Mouse (Mus musculus): ENCODE results near the gene Pip5kl1. TPM values are rescaled to one million over a fixed set of nuclear protein-coding genes. Genes with fewer than 3 reads are reported as not detected.

The Pip5kl1 gene
- total RNA-seq (2021): 1 to 10 TPM; 7.5 to 8.3 TPM

- intact Hi-C loops (cut with DNase I): loop anchor here (2.0 kb wide), 1 partner anchor 114 kb away; no protein-coding TSS in a partner anchor
- no peak for DNase-seq (ENCODE audit: low spot score in 2 of 2)
Observed at GRCm38 (mm10) chr2:32574497-32574896, at the start of gene Pip5kl1. TSS of gene Pip5kl1 (plus strand) at chr2:32574797.

GRCm38 (mm10) chr2:32525816-32526215, 48.8 kb upstream of the Pip5kl1 start:
- intact Hi-C loops (cut with DNase I): loop anchor here (5.0 kb wide), 1 partner anchor 34 kb away; no protein-coding TSS in a partner anchor
- DNase-seq (ENCODE audit: low spot score in 2 of 2): no peak

DNA sequence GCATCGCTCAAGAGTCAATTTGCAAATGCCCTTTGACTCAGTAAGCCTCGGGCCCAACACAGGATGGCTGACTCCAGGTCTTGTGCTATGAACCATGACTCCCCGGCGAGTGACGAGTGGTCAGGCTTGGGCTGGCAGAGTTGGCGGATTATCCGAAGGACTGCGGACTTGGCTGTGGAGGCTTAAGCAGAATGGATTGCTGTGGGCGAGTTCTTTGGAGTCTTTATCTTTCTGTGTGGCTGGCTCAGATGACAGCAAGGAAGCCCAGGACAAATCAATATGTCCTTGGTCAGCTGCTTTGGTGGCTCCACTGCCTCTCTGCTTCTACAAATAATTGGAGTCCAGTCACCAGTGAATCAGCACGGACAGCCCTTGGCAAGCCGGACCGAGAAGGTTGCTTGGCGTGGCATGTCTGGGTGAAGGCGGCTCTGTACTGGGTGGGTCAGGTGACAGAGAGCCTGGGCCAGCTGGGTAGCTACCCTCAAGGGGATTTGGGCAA, 47.1 kb upstream of the Pip5kl1 start:
- DNase-seq (ENCODE audit: low spot score in 2 of 2): no peak
- intact Hi-C loops (cut with DNase I): loop anchor here (5.0 kb wide), 1 partner anchor 35 kb away; no protein-coding TSS in a partner anchor

DNA sequence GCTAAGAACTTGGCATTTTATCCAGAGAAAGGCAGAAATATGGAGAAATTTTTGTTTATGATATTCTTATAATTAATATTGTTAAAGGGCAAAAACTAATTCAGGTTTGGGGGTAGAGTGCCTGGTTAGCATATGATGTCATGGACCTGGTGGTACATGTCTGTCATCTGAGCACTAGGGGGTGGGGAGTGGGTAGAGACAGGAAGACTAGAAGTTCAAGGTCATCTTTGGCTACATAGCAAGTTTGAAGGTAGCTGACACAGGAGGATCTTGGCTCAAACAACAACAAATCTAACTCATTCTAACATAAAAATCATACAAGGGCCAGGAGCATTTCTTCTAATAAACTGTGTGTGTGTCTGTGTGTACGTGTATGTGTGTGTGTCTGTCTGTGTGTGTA, 46.3 kb upstream of the Pip5kl1 start:
- intact Hi-C loops (cut with DNase I): loop anchor here (5.0 kb wide), 1 partner anchor 36 kb away; no protein-coding TSS in a partner anchor
- DNase-seq (ENCODE audit: low spot score in 2 of 2): no peak

GRCm38 (mm10) chr2:32530479-32530878, 44.1 kb upstream of the Pip5kl1 start:
- DNase-seq (ENCODE audit: low spot score in 2 of 2): no peak
- intact Hi-C loops (cut with DNase I): no loop called here

- intact Hi-C loops (cut with DNase I): no loop called here
- no peak for DNase-seq (ENCODE audit: low spot score in 2 of 2)
Observed at GRCm38 (mm10) chr2:32533163-32533562, 41.4 kb upstream of the Pip5kl1 start.

DNA sequence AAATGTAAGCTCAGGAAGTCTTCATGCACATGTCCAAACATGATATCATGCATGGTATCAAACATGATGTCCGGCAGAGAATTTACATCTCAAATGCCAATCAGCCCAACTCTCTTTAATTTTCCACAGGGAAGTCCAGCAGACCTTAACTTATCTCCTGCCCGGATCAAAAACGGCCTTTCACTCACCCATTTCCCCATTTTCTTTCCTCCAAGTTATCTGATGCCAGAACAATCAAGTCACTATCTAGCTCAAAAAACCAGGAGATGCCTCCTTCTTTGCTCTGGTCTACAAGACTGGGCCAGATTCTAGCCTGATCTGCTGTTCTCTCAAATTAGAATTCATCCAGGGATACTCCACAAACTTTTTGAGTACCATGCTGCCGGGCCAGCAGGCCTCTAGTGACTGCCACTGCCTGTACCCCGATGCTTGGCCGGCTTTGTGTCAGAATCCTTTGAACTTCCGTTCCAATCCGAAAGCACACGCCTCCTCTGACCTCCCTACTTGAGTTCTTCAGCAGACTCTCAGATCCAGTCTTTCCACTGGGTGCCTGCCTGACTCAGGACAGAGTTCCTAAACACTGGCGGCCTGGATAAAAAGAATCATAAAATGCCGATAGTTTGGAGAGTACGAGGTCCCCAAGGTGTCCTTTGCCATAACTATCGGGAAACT, 40.4 kb upstream of the Pip5kl1 start:
- DNase-seq (ENCODE audit: low spot score in 2 of 2): peak in 1 of 2 experiments; percentile 28
- intact Hi-C loops (cut with DNase I): no loop called here

GRCm38 (mm10) chr2:32534733-32535471, 39.7 kb upstream of the Pip5kl1 start, which contains the start of gene Fam102a:
TSS of gene Fam102a (plus strand) at chr2:32535332.
- DNase-seq (ENCODE audit: low spot score in 2 of 2): peak; percentile 99
- intact Hi-C loops (cut with DNase I): loop anchor here (1.0 kb wide), 1 partner anchor 35 kb away; the partner anchor contains the start of gene Dpm2

DNA sequence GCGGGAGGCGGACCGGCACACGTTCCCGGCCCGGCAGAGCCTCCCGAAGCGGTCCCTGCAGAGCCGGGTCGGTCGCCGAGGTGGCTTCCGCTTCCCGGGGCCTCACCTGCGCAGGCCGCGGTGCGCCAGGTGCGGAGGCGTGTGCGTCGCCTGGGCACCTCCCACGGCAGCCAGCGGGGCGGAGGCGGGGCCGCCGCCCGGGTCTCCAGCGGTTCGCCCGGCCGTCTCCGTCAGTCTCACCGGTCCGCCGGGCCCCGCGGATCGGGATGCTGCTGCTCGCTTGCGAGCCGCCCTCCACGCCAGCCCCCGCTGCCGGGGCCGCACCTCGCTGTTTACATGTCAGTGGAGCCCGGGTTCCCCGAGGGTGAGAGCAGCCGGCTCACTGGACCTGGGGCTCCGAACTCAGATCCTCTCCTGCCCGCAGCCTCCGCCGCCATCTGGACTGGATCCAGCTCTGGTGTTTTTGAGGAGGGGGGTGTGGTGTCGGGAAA, 39.1 kb upstream of the Pip5kl1 start:
- peak; percentile 34 to 58 for DNase-seq (ENCODE audit: low spot score in 2 of 2)
- intact Hi-C loops (cut with DNase I): loop anchor here (1.0 kb wide), 1 partner anchor 35 kb away; the partner anchor contains the start of gene Dpm2

- DNase-seq (ENCODE audit: low spot score in 2 of 2): peak in 1 of 2 experiments; percentile 35
- intact Hi-C loops (cut with DNase I): loop anchor here (2.0 kb wide), 1 partner anchor 31 kb away; no protein-coding TSS in a partner anchor
Observed at GRCm38 (mm10) chr2:32536086-32536633, 38.4 kb upstream of the Pip5kl1 start.

DNA sequence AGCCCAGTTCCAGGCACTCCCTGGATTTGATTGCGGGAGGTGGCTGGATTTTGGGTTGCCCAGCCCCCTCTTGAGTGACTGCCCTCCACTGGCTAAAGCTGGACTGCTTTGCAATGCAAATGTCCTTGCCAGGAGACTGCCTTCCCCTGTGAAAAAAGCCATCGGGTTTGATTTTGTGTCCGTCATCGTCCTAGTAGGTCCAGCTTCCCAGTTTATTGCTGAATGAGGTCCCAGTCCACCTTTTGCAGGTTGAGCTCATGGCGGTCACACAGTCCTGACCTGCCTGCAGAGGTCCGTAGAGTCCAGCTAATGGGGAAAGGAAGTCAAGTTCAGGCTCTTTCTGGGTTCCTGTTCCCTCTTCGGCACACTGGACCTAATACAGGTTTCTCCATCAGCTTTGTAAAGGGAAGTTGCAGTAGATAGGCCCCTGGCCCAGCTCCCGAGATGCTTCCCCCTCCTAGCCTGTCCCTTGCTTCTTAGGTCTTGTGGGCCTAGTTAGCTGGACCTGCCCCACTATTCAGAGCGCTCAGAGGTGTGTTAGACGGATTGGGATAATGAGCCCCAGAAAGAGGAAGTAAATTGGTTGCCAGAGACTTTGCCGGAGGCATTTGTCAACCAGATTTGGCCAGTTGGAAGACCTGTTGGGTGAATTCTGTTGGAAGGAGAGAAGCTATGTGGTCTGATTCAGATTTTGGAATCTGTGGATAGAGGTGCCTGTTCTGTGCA, 37.8 kb upstream of the Pip5kl1 start:
- DNase-seq (ENCODE audit: low spot score in 2 of 2): peak; percentile 57 to 78
- intact Hi-C loops (cut with DNase I): loop anchor here (2.0 kb wide), 1 partner anchor 30 kb away; no protein-coding TSS in a partner anchor

DNA sequence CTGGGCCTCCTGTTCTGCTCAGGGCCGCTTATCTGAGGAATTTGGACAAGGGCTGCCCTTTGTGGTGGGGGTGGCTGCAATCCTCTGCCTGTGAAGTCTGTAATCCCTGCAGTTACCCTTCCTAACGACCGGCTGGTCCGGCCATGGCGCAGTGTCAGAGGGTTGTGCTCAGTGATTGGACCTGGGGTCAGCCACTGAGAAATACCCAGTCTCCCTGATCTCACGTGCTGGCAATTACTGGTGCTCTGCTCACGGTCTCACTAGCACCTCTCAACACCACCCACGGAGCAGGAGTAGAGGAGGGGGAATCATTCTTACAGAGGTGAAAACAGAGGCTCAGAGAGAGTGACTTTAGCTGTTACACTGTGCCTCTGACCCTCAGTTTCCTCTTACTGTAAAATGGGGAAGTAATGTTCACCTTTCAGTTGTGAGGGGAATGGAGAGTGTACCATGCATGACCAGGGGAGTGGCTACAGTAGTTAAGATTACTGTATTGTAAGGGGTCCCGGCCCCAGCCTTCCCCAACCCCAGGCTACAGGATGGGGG, 37.2 kb upstream of the Pip5kl1 start:
- intact Hi-C loops (cut with DNase I): loop anchor here (2.0 kb wide), 1 partner anchor 29 kb away; no protein-coding TSS in a partner anchor
- no peak for DNase-seq (ENCODE audit: low spot score in 2 of 2)

- intact Hi-C loops (cut with DNase I): loop anchor here (2.0 kb wide), 1 partner anchor 29 kb away; no protein-coding TSS in a partner anchor
- no peak for DNase-seq (ENCODE audit: low spot score in 2 of 2)
Observed at GRCm38 (mm10) chr2:32537941-32538340, 36.7 kb upstream of the Pip5kl1 start.

GRCm38 (mm10) chr2:32538461-32538860, 36.1 kb upstream of the Pip5kl1 start:
- no peak for DNase-seq (ENCODE audit: low spot score in 2 of 2)
- intact Hi-C loops (cut with DNase I): no loop called here

GRCm38 (mm10) chr2:32539452-32539981, 35.1 kb upstream of the Pip5kl1 start:
- DNase-seq (ENCODE audit: low spot score in 2 of 2): no peak
- intact Hi-C loops (cut with DNase I): no loop called here

DNA sequence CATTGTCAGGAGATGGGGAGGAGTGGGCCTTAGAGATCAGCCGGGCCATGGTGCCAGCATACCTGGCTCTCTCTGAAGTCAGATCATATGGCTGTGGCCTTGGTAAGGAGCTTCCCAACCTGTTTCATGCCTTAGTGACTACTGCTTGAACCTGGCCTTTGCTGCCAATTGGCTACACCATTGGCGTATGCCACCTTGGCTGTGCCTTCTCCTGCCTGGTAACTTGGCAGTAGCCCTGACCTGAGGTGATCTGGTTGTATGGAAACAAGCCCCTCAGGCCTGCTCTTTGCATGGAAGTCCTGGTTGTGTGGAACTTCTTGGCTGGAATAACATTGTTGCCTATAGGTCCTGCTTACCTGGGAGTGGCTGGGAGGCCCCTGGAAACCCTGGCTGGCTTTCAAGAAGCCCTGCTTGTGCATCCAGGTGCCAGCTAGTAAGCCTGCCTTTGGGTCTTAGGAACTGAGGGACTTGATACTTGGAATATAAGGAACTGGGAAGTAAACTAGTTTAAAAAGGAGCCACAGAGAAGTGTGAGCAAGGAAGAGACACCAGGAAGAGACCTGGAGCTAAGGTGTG, 33.2 kb upstream of the Pip5kl1 start:
- intact Hi-C loops (cut with DNase I): no loop called here
- no peak for DNase-seq (ENCODE audit: low spot score in 2 of 2)

GRCm38 (mm10) chr2:32541986-32542573, 32.5 kb upstream of the Pip5kl1 start:
- intact Hi-C loops (cut with DNase I): no loop called here
- no peak for DNase-seq (ENCODE audit: low spot score in 2 of 2)

- intact Hi-C loops (cut with DNase I): no loop called here
- DNase-seq (ENCODE audit: low spot score in 2 of 2): peak in 1 of 2 experiments; percentile 37
Observed at GRCm38 (mm10) chr2:32543031-32543449, 31.6 kb upstream of the Pip5kl1 start.
